Mouse (Mus musculus) MEL (cell line): ENCODE measurements around the gene Sox10. TPM values are rescaled to one million over a fixed set of nuclear protein-coding genes. Genes with fewer than 3 reads are reported as not detected.
A peak's percentile ranks its signal among the peaks of the same experiment; 100 is the strongest.

Experiments
- DNase-seq: peaks from one replicate; pipeline ENCODE4 v3.0.0; 2011; ENCODE audit warnings: low read depth, low spot score
- H3K27ac ChIP-seq: 2 replicates; pipeline ENCODE4 v1.5.1; 2012; ENCODE audit warnings: low read depth, mild to moderate bottlenecking, control low read depth, low read length, moderate library complexity; ENCODE audit not compliant: control insufficient read depth
- H3K27me3 ChIP-seq, 2 experiments: fragments of 150-350 bp in 1 of 2; sonication (generic) in 1 of 2; 2 replicates each; pipeline ENCODE4 v1.6.1; 2012; ENCODE audit warnings: low read length in 2 of 2, mild to moderate bottlenecking in 2 of 2, improper control_type of control experiment in 1 of 2, moderate library complexity in 1 of 2; ENCODE audit not compliant: insufficient read depth in 2 of 2, control insufficient read depth in 1 of 2
- H3K36me3 ChIP-seq, 2 experiments: 2 replicates each; pipeline ENCODE4 v1.6.1; 2012 to 2014; ENCODE audit warnings: low read length in 2 of 2, improper control_type of control experiment in 1 of 2, inconsistent platforms in 1 of 2, mild to moderate bottlenecking in 1 of 2; ENCODE audit not compliant: insufficient read depth in 2 of 2, control insufficient read depth in 1 of 2
- H3K4me1 ChIP-seq, 2 experiments: fragments of 150-350 bp in 1 of 2; sonication (generic) in 1 of 2; 2 replicates each; pipeline ENCODE4 v1.6.1; 2012; ENCODE audit warnings: low read length in 2 of 2, improper control_type of control experiment in 1 of 2, mild to moderate bottlenecking in 1 of 2; ENCODE audit not compliant: insufficient read depth in 2 of 2, control insufficient read depth in 1 of 2
- H3K4me3 ChIP-seq, 2 experiments: fragments of 150-350 bp in 1 of 2; sonication (generic) in 1 of 2; 2 replicates each; pipeline ENCODE4 v1.5.1; 2012; ENCODE audit warnings: low read depth in 2 of 2, low read length in 2 of 2, mild to moderate bottlenecking in 2 of 2, moderate library complexity in 2 of 2, control low read depth in 1 of 2, improper control_type of control experiment in 1 of 2; ENCODE audit not compliant: control insufficient read depth in 1 of 2, insufficient read depth in 1 of 2
- H3K79me2 ChIP-seq: 2 replicates; pipeline ENCODE4 v1.6.1; 2012; ENCODE audit warnings: mild to moderate bottlenecking, low read length, moderate library complexity; ENCODE audit not compliant: control insufficient read depth, poor library complexity, insufficient read depth
- H3K9ac ChIP-seq: 2 replicates; pipeline ENCODE4 v1.6.1; 2012; ENCODE audit warnings: low read depth, mild to moderate bottlenecking, control low read depth, low read length, moderate library complexity; ENCODE audit not compliant: control insufficient read depth, poor library complexity, severe bottlenecking
- H3K9me3 ChIP-seq: fragments of 150-350 bp; sonication (generic); replicated peaks from 2 replicates; pipeline ENCODE4 v1.6.1; 2012; ENCODE audit warnings: mild to moderate bottlenecking, low read length, improper control_type of control experiment, moderate library complexity; ENCODE audit not compliant: insufficient read depth
- BHLHE40 ChIP-seq: IDR thresholded peaks from 2 replicates; pipeline ENCODE4 v1.6.1; 2012; ENCODE audit warnings: low read depth, mild to moderate bottlenecking, inconsistent platforms, low read length, improper control_type of control experiment, borderline replicate concordance
- CHD1 ChIP-seq: IDR thresholded peaks from 2 replicates; pipeline ENCODE4 v1.6.1; 2012; ENCODE audit warnings: low read depth, mild to moderate bottlenecking, inconsistent platforms, low read length, improper control_type of control experiment
- CHD2 ChIP-seq: IDR thresholded peaks from 2 replicates; pipeline ENCODE4 v1.6.1; 2011; ENCODE audit warnings: low read length, improper control_type of control experiment
- E2F4 ChIP-seq: IDR thresholded peaks from 2 replicates; pipeline ENCODE4 v1.6.1; 2011; ENCODE audit warnings: low read depth, low read length, improper control_type of control experiment, borderline replicate concordance
- ELF1 ChIP-seq: IDR thresholded peaks from 2 replicates; pipeline ENCODE4 v1.6.1; 2014; ENCODE audit warnings: low read depth, mild to moderate bottlenecking, inconsistent platforms, low read length, improper control_type of control experiment, moderate library complexity
- EP300 ChIP-seq, 2 experiments: IDR thresholded peaks; 2 replicates each; pipeline ENCODE4 v1.6.1; 2011; ENCODE audit warnings: improper control_type of control experiment in 2 of 2, low read length in 2 of 2, low read depth in 1 of 2, mild to moderate bottlenecking in 1 of 2
- ETS1 ChIP-seq: IDR thresholded peaks from 2 replicates; pipeline ENCODE4 v1.6.1; 2012; ENCODE audit warnings: low read depth, mild to moderate bottlenecking, inconsistent platforms, low read length, improper control_type of control experiment, moderate library complexity
- GABPA ChIP-seq: IDR thresholded peaks from 2 replicates; pipeline ENCODE4 v1.6.1; 2012; ENCODE audit warnings: low read depth, mild to moderate bottlenecking, inconsistent platforms, low read length, improper control_type of control experiment, moderate library complexity
- HCFC1 ChIP-seq: IDR thresholded peaks from 2 replicates; pipeline ENCODE4 v1.6.1; 2012; ENCODE audit warnings: low read depth, mild to moderate bottlenecking, inconsistent platforms, low read length, improper control_type of control experiment, moderate library complexity
- JUND ChIP-seq: IDR thresholded peaks from 2 replicates; pipeline ENCODE4 v1.6.1; 2011; ENCODE audit warnings: low read depth, mild to moderate bottlenecking, improper control_type of control experiment, low read length
- KAT2A ChIP-seq: conservative IDR thresholded peaks from 2 replicates; pipeline ENCODE4 v1.6.1; 2012; ENCODE audit warnings: low read depth, low read length, improper control_type of control experiment, inconsistent platforms
- MAFK ChIP-seq: IDR thresholded peaks from 2 replicates; pipeline ENCODE4 v1.6.1; 2011; ENCODE audit warnings: low read depth, mild to moderate bottlenecking, low read length, improper control_type of control experiment, borderline replicate concordance
- MAX ChIP-seq: IDR thresholded peaks from 2 replicates; pipeline ENCODE4 v1.6.1; 2011; ENCODE audit warnings: low read length, improper control_type of control experiment
- MAZ ChIP-seq: IDR thresholded peaks from 2 replicates; pipeline ENCODE4 v1.6.1; 2012; ENCODE audit warnings: low read depth, mild to moderate bottlenecking, inconsistent platforms, low read length, improper control_type of control experiment
- MEF2A ChIP-seq: IDR thresholded peaks from 2 replicates; pipeline ENCODE4 v1.6.1; 2014; ENCODE audit warnings: low read depth, mild to moderate bottlenecking, inconsistent platforms, low read length, improper control_type of control experiment; ENCODE audit not compliant: poor library complexity, insufficient replicate concordance, severe bottlenecking; ENCODE audit errors: extremely low read depth
- MXI1 ChIP-seq: IDR thresholded peaks from 2 replicates; pipeline ENCODE4 v1.6.1; 2011; ENCODE audit warnings: mild to moderate bottlenecking, low read depth, low read length, improper control_type of control experiment
- MYB ChIP-seq: IDR thresholded peaks from 2 replicates; pipeline ENCODE4 v1.6.1; 2011; ENCODE audit warnings: mild to moderate bottlenecking, low read depth, low read length, improper control_type of control experiment
- MYC ChIP-seq: IDR thresholded peaks from 2 replicates; pipeline ENCODE4 v1.6.1; 2011; ENCODE audit warnings: low read depth, mild to moderate bottlenecking, low read length, improper control_type of control experiment, moderate library complexity
- POLR2A ChIP-seq, 2 experiments: IDR thresholded peaks; 2 replicates each; pipeline ENCODE4 v1.6.1; 2011 to 2012; ENCODE audit warnings: low read length in 2 of 2, mild to moderate bottlenecking in 2 of 2, control low read depth in 1 of 2, improper control_type of control experiment in 1 of 2, low read depth in 1 of 2, moderate library complexity in 1 of 2; ENCODE audit not compliant: control insufficient read depth in 1 of 2, insufficient read depth in 1 of 2, poor library complexity in 1 of 2
- POLR2AphosphoS5 ChIP-seq: IDR thresholded peaks from 2 replicates; pipeline ENCODE4 v1.6.1; 2012; ENCODE audit warnings: low read depth, borderline replicate concordance, mild to moderate bottlenecking, inconsistent platforms, low read length, moderate library complexity, mixed read lengths
- RAD21 ChIP-seq: IDR thresholded peaks from 2 replicates; pipeline ENCODE4 v1.6.1; 2011; ENCODE audit warnings: mild to moderate bottlenecking, low read depth, low read length, improper control_type of control experiment
- RCOR1 ChIP-seq: IDR thresholded peaks from 2 replicates; pipeline ENCODE4 v1.6.1; 2012; ENCODE audit warnings: low read depth, mild to moderate bottlenecking, inconsistent platforms, low read length, improper control_type of control experiment
- TAL1 ChIP-seq: IDR thresholded peaks from 2 replicates; pipeline ENCODE4 v1.6.1; 2012; ENCODE audit warnings: mild to moderate bottlenecking, inconsistent platforms, low read length, moderate library complexity, mixed read lengths
- TCF12 ChIP-seq: IDR thresholded peaks from 2 replicates; pipeline ENCODE4 v1.6.1; 2014; ENCODE audit warnings: low read depth, mild to moderate bottlenecking, inconsistent platforms, low read length, improper control_type of control experiment, moderate library complexity
- UBTF ChIP-seq: IDR thresholded peaks from 2 replicates; pipeline ENCODE4 v1.6.1; 2012; ENCODE audit warnings: low read depth, mild to moderate bottlenecking, inconsistent platforms, low read length, improper control_type of control experiment, moderate library complexity, borderline replicate concordance; ENCODE audit not compliant: insufficient read depth
- USF1 ChIP-seq: IDR thresholded peaks from 2 replicates; pipeline ENCODE4 v1.6.1; 2014; ENCODE audit warnings: low read depth, mild to moderate bottlenecking, inconsistent platforms, low read length, improper control_type of control experiment, moderate library complexity
- USF2 ChIP-seq, 2 experiments: IDR thresholded peaks; 2 replicates each; pipeline ENCODE4 v1.6.1; 2011 to 2012; ENCODE audit warnings: improper control_type of control experiment in 2 of 2, low read length in 2 of 2, borderline replicate concordance in 1 of 2, inconsistent platforms in 1 of 2, low read depth in 1 of 2, mild to moderate bottlenecking in 1 of 2; ENCODE audit not compliant: insufficient read depth in 1 of 2
- ZC3H11A ChIP-seq: IDR thresholded peaks from 2 replicates; pipeline ENCODE4 v1.6.1; 2012; ENCODE audit warnings: low read depth, mild to moderate bottlenecking, inconsistent platforms, low read length, improper control_type of control experiment
- ZKSCAN1 ChIP-seq: IDR thresholded peaks from 2 replicates; pipeline ENCODE4 v1.6.1; 2012; ENCODE audit warnings: low read depth, mild to moderate bottlenecking, inconsistent platforms, low read length, improper control_type of control experiment, moderate library complexity
- ZMIZ1 ChIP-seq: IDR thresholded peaks from 2 replicates; pipeline ENCODE4 v1.6.1; 2012; ENCODE audit warnings: low read depth, mild to moderate bottlenecking, inconsistent platforms, low read length, improper control_type of control experiment, moderate library complexity
- ZNF384 ChIP-seq: IDR thresholded peaks from 2 replicates; pipeline ENCODE4 v1.6.1; 2012; ENCODE audit warnings: low read depth, mild to moderate bottlenecking, inconsistent platforms, low read length, improper control_type of control experiment
- polyA plus RNA-seq, 2 experiments: library from polyadenylated mRNA; stranded (reverse) in 1 of 2; unstranded in 1 of 2; fragments of >175 nt in 1 of 2; fragments of >200 nt in 1 of 2; gene quantifications; 2 replicates each; pipeline versions ENCODE4 v1.2.1 to v1.2.4; 2012; ENCODE audit warnings: low replicate concordance in 2 of 2, low read depth in 1 of 2; ENCODE audit not compliant: insufficient read length in 2 of 2, insufficient read depth in 1 of 2, missing spikeins in 1 of 2
- total RNA-seq: library from RNA; depleted of rRNA; stranded (reverse); fragments of 300-350 nt; gene quantifications from 2 replicates; pipeline ENCODE4 v1.2.3, GENCODE M21; 2012

Gene Sox10
- total and polyA plus RNA-seq, 3 experiments, result not detected

GRCm38 (mm10) chr15:79194946-79195345 lies 29.9 kb upstream of the Sox10 start:
- Histone ChIP-seq H3K4me1 (peaks cover 8 to 14% of the 10 kb centered on the region in 2 experiments), H3K27ac (no peak overlapping the region), H3K4me3 (no peak overlapping the region), H3K9me3 (no peaks in the 10 kb centered on the region), H3K79me2 (no peaks in the 10 kb centered on the region), H3K9ac (no peak overlapping the region), H3K27me3 (no peaks in the 10 kb centered on the region), H3K36me3 (peaks cover 0 to 11% of the 10 kb centered on the region in 2 experiments; a peak in 2 of 4 replicates)
- DNase-seq, result no peak
- TF ChIP-seq CHD1, result no peak
- no peak for TF ChIP-seq ETS1
- no peak for TF ChIP-seq MAZ
- no peak for TF ChIP-seq ZKSCAN1
- no peak for TF ChIP-seq GABPA
- no peak for TF ChIP-seq BHLHE40
- no peak for TF ChIP-seq MEF2A
- no peak for TF ChIP-seq JUND
- TF ChIP-seq ZMIZ1, result no peak
- no peak for TF ChIP-seq KAT2A
- TF ChIP-seq, all 39 proteins: peak for 0

GRCm38 (mm10) chr15:79194048-79194447 lies 29.0 kb upstream of the Sox10 start:
- Histone ChIP-seq H3K4me3 (no peak overlapping the region; a peak in 1 of 4 replicates), H3K4me1 (peaks cover 8 to 14% of the 10 kb centered on the region in 2 experiments), H3K27me3 (no peaks in the 10 kb centered on the region), H3K9me3 (no peaks in the 10 kb centered on the region), H3K36me3 (peaks cover 0 to 11% of the 10 kb centered on the region in 2 experiments; a peak in 2 of 4 replicates), H3K27ac (peak overlapping the region; percentile 75), H3K79me2 (no peaks in the 10 kb centered on the region), H3K9ac (peak overlapping the region; percentile 65)
- DNase-seq, result peak; percentile 84
- TF ChIP-seq MAX, result no peak; the same call in 1 of the 2 replicates
- no peak for TF ChIP-seq POLR2AphosphoS5
- TF ChIP-seq ZKSCAN1, result no peak
- no peak for TF ChIP-seq JUND
- TF ChIP-seq ELF1, result 0 out of 2 replicates have a peak, but pooled peaks have one; percentile 45
- TF ChIP-seq HCFC1, result no peak
- no peak for TF ChIP-seq RAD21
- TF ChIP-seq E2F4, result no peak
- TF ChIP-seq USF1, result peak; percentile 61
- peak; percentile 50 to 51; a peak in 3 of 4 replicates for TF ChIP-seq EP300 (IDR thresholded peaks at IDR 0.05; ENCODE audit: low read depth in 1 of 2, low read length in 2 of 2)
- peak; percentile 91 for TF ChIP-seq BHLHE40
- no peak for TF ChIP-seq ZNF384
- TF ChIP-seq UBTF, result no peak
- TF ChIP-seq TAL1, result peak; percentile 71
- TF ChIP-seq MAZ, result no peak
- TF ChIP-seq POLR2A (IDR thresholded peaks at IDR 0.05; ENCODE audit: control insufficient read depth in 1 of 2, insufficient read depth in 1 of 2, low read depth in 1 of 2, low read length in 2 of 2, poor library complexity in 1 of 2), result no peak; a peak in 1 of 4 replicates
- TF ChIP-seq ZC3H11A, result 0 out of 2 replicates have a peak, but pooled peaks have one; percentile 20
- TF ChIP-seq MAFK, result no peak
- peak; percentile 59 for TF ChIP-seq TCF12
- TF ChIP-seq MXI1, result no peak
- TF ChIP-seq MYB, result no peak
- TF ChIP-seq USF2 (IDR thresholded peaks at IDR 0.05; ENCODE audit: borderline replicate concordance in 1 of 2, insufficient read depth in 1 of 2, low read depth in 1 of 2, low read length in 2 of 2), result no peak
- TF ChIP-seq RCOR1, result no peak; the same call in 1 of the 2 replicates
- no peak for TF ChIP-seq CHD2
- TF ChIP-seq ETS1, result peak; percentile 42; the same call in 1 of the 2 replicates
- TF ChIP-seq MYC, result no peak; the same call in 1 of the 2 replicates
